Mouse (Mus musculus) cerebellum, adult 8-10 months (tissue): Measurements from ENCODE around the gene Peli2.

Source experiments
- DNase-seq: peaks from one replicate; pipeline ENCODE4 v3.0.0; 2022

Gene Peli2

DNA sequence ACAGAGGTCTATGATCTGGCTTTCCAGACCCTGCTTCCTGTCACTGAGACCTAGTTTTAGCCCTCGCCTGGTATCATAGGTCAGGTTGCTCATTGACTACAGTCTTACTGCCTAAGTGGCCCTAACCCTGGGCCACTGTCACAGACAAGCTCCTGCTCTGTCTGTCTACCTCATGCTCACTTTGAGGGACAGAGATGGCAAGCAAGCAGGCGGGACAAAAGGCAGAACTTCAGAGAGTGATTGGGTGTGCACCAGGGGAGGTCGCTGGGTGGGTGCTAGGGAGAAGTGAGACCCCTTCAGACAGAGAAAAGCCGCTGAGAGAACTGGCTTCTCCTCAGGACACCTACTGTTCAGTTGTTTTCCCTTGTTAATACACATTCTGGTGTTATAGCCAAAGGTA lies 6.3 kb downstream of the Peli2 start:
- no peak for DNase-seq

DNA sequence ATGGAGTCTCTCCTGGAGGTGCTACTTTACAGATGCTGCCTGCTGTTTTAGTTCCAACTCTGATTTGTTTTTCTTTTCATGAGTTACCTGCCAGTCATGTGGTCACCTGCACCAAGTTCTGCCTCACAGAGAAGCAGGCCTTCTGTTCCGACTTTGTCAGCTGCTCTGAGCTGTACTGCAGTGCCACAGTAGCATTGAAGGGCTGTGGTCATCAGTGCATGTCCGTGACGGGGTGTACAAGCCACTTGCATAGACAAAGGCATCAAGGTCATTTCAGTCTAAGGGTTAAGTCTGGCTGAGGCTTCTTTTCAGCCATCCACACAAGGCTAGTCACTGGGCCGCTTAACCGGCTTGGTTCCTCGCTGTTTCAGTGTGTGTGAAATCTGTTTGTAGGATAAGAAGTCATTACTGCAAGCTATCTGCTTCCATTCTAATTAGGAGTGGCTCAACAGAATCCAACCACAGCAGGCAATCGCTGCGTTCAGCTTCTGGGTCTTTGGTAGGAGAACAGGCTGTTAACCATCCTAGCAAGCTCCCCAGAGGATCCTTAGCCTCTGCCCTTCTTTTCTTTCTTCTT lies 7.1 kb downstream of the Peli2 start:
- no peak for DNase-seq

DNA sequence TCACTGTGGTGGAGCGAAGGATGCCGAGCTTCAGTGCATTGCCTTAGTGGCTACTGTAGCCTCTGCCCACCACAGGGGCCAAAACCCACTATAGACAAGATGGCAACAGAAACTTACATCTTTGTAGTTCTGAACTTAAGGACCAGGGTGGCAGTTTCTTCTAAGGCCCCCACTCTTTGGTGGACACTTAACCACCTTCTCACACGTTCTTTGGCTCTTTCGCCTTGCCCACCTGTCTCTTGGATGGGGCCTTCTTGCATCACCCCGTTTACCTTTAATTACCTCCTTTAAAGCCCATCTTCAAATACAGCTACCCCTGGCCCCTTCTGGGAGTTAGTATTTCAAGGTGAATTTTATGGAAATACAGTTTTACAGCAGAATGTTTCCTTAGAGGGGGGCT lies 8.1 kb downstream of the Peli2 start:
- no peak for DNase-seq

DNA sequence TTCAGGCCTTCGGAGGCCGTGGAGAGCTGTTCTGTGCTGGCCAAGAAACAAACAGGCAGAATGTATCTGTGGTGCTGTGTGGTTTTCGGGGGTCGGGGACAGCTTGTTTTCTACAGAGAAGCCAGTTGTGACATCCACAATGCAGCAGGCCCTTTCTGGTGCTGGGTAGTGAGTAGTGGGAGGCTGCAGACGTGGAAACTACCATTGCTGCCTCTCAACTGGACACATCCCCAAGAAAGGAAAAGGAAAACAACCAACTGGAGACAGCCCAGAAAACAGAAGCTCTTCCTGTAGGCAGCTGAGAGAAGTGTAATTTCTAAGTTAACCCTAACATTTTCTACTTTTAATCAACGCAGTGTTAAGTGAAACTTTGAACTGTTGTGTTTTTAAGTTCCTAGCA lies 9.4 kb downstream of the Peli2 start:
- DNase-seq: no peak

DNA sequence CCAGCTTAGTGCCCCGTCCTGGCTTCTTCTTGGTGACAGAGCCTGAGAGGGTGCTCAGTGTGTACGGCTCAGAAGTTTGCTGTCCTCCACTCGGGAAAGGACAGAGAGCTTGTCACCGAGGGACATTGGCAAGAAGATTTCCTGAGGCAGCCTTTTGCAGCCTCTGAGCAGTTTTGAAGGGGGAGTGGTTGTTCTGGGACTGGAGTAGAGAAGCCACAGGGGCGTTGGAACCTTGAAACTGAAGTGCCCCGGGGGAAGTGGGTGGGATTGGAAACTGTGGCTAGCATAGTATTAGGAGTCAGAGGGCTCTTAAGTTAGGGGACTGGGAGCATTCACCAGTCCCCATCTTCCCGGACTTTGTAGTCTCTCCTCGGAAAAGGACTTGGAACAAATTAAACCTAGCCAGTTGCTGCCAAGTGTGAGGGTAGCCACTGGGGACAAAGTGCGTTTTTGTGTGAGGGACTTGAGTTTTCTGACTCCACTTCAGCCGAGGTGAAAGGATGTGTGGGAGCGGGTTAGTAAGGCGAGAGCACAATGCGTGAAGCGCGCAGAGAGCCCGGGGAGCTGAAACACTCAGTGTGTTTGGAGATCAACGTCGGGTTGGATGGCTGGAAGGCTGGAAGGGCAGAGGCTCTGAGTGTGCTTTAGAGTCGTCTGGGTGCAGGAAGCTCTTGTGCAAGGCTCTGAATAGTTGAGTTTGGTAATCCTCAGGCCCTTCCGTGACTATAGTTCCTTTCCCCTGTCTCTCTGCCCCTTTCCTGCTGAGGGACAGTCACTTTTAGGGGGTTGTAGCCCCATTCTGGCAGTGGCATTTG lies 10.3 kb downstream of the Peli2 start:
- no peak for DNase-seq

DNA sequence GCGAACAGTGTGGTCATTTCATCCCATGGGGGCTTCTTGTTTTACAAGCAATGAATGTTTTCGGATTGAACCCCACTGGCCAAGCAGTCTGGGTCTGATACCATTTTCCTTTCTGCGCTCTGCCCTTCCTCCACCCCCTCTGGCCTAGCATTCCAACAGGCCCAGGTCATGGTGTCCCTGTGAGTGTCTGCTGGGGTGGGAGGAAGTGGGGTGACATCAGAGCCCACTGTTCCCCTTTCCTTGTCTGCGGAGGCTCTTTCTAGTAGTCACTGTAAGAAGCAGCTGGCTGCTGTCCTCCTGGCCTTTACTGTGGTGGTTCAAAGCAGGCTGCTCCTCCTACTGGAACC lies 10.9 kb downstream of the Peli2 start:
- no peak for DNase-seq

DNA sequence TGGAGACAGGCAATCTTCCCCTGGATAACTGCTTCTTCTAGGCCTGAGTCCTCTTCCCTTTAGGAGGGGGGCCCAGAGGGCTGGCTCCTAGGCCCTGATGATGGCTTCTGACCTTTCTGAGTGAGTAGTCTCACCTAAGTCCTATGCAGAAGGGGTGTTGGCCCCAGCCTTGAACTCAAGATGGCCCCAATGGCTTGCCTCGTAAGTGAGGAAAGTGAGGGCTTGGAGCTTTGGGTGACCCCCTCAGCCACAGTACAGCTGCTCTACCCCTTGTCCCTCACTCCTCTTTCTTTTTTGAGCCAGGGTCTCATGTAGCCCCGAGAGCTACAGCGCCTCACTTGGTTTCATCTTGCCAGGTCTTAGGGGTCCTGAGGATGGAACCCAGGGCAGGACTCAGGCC lies 11.6 kb downstream of the Peli2 start:
- DNase-seq: no peak

DNA sequence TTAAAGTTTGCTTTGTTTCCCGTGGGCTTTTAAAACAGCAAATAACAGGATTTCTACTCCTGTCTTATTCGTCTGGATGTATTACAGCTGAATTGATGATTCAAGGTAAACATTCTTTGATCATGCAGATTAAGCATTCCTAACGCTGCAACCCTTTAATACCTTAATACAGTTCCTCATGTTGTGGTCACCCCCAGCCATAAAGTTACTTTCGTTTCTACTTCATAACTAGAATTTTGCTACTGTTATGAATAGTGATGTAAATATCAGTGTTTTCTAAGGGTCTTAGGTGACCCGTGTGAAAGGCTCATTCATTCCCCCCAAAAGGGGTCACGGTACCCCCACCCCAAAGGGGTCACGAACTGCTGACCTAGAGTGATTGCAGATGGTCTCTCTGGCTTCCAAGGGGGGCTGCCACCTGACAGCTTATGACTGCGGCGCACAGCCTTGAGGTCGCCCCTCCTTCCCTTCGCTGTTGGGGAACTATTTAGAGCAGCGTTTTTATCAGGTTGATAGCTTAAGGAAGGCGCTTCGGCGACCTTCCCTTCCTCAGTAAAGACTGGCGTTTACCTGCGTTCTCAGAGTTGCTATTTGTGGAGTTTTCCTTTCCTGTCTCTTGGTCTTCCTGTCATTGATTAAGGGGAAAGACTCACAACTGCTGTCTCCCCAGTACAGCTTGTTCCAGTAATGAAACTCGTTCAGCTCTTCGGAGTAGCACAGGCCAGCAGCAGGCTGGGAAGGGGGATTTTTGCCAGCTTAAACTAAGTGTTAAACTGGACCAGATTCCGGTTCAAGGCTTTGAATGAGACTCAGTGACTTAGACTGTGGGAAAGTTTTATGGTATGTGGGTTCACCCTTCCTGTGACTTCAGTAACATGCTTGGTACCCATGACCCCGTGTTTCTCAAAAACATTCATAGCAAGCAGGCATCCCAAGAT lies 12.5 kb downstream of the Peli2 start:
- no peak for DNase-seq

DNA sequence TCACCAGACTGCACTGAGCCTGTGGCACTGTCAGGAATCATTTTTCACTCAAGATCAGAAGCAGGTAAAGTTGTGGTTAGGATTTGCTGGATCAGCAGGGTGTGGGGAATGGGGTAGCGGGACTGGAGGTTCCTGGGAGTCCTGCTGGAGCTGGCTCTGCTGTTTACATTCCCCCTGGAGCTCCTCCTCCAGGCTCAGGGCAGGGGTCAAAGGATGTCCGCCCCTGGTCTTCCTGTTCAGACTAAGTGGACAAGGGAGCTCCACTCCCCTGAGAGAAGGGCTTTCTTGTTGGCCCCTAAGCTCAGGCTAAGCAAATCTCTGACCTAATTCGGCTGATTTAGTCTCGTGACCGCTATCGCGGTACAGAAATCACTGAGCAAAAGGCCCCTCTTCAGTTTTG lies 13.7 kb downstream of the Peli2 start:
- DNase-seq: no peak

DNA sequence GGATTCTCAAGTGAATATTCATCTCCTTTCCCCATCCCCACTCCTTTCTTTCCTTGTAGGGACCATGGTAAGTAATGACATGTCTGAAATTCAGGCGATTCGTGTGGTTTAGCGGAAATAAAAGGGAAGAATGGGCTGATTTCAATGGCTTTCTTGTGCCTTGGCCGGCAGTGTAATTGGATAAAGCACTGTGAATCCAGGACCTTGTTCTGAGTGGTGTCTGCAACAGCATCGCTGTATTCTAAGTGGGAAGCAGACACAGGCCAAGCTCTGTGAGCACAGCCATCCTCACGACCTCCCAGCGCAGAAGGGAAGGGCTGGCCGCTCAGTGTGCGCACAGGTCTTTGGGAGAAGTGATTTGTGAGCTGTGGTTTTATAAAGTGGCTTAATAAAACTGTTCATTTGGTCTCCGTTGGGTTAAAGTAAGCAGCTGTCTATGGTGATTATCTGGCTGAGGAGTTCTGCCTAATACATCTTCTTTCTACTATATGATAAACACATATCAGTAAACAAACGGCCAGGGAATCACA lies 15.3 kb downstream of the Peli2 start:
- no peak for DNase-seq

DNA sequence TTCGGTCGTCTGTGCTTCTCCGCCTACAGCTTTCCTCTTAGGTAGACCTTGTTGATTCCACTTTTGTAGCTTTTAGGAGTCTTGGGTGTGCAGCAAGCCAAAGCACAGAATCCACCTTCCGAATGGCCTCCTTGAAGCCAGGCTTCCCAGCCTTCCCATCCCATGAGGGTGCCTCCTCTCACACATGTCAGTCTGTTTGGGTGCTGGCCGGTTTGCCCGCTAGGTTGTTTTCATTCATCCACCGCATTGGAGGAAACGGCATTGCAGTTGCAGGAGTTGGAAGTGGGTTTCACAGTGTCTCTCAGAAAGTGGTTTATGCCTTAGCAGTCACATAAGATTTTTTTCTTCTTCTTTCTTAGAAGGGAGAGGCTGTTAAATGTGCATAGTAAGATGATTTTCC lies 17.1 kb downstream of the Peli2 start:
- no peak for DNase-seq

DNA sequence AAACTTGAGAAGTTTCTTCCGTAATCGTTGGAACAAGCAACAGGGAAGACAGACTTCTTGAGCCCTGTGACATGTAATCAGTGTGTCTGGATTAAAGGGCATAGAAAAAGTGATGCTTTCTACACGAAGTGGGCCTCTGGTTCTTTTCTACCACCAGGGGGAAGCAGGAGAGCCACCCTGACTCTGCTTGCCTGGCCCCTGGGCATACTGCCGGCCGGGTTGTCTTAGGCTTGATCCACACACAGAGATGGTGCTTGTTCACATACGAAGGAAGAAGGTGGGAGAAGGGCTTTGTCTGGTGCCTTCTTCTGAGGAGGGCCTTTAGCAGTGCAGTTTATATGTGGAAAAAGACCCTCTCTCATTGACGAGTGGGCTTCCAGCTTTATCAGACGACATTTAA lies 17.5 kb downstream of the Peli2 start:
- no peak for DNase-seq

DNA sequence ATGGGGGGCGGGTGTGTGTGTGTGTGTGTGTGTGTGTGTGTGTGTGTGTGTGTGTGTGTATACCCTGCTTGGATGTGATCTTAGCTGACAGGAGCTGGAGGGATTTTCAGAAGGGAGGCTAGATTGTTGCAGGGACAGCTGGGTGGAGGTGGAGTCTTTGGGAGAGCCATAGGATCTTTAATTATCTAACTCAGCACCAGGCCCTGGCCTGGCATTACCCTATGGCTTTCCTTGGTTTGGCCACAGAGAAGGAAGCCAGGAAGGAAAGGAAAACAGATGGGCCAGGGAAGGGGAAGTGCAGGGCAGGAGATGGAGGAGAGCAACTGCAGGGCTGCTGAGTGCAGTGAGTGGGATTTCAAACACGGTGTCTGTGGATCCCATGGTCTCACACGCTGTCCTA lies 18.8 kb downstream of the Peli2 start:
- DNase-seq: peak; percentile 53

DNA sequence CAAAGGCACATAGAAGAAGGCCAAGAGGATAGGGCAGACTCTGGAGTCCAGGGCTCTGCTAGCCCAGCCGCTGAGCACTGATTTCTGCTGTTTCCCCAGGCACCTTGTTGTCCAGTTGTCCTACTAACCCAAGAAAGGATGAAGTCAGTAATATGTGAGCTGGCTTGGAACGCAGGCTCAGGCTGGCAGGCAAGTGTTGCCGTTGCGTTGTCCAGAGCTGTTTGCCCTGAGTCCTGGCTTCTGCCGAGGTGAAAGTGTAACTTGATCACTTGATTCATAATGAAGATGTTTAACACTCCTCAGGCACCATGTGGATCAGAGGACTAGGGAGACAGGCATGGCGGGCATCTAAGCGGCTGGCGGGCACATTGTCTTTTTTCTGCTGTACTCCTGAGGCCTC lies 21.1 kb downstream of the Peli2 start:
- DNase-seq: no peak

DNA sequence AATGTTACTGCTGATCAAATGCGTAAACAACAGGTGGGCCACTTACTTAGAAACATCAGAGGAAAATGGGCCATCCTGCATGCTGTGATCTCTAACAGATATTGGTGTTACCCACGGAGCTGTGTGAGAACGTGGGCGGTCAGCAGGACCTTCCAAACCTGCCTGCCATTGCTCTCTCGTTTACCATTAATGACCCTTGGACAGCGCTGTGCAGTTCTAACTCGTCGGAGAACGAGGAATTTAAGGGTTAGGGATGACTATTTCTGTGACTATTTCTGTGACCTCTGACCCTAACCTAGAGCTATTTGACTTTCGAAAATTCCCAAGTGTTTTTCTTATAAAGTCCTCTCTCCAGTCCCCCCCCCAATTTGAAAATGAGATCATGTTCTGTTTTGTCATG lies 22.1 kb downstream of the Peli2 start:
- DNase-seq: no peak

DNA sequence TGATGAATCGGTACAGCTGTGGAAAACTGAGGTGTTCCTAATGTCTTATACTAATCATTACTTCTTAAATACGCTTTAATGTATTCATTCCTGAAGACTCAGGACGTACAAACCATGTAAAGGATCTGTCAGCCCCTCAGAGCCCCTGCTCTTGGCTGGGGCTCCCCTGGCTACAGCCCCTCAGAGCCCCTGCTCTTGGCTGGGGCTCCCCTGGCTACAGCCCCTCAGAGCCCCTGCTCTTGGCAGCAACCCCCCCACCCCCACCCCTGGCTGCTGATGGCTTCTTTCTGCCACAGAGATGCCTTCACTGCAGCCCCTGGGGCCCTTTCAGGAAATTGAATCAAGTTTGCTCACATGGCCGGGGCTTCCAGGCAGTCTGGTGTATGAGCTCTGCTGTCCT lies 22.5 kb downstream of the Peli2 start:
- DNase-seq: no peak

DNA sequence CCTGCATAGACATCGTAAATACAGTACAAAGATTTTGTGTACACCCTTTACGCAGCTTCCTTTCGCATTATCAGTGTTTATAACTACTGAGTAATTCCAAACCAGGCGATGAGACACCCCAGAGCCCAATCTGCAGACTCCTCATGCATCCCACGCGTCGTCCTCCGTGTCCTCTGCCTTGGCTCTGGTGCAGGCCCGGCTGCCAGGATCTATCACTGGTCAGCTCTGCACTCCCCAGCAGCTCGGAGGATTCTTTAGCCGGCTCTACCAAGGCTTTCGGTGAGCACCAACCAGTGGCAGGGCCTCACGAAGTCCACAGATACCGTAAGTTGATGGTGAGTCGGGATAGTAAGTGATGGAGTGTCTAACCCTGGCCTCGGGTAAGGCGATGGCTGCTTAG lies 23.7 kb downstream of the Peli2 start:
- no peak for DNase-seq

DNA sequence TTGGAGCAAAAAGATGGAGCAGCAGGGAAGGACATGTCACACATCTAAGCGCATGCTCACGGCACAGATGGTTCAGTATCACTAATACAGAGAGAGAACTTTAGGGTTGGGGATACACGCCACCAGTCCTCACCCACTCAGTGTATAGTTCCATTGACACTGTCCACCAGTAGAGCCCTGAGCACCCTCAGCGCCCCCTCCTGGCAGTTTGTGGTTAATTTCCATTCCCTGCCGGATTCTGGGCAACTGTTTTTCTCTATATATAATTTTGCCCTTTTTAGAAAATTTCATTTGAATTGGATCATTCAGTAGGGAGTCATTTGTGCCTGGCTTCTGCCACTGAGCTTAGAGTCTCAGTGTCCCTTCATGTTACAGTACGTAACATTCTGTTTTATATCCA lies 27.1 kb downstream of the Peli2 start:
- DNase-seq: no peak

DNA sequence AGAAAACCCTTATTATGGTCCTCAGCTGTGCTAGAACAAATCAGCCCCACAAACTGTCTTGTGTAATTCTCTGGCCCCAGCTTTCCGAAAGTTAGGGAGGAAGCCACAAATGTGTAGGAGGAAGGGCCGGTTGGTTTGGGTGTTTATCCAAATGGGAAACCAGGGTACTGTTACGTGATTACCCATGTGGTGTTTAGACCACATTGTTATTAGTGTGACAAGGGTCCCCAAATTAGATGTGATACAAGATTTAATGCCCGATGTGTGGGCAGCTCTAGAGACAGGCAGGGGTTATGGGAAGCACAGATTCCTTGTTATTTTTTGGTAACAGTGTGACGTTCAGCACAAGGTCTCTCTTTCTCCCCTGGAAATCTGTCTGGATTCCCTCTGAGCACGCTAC lies 28.0 kb downstream of the Peli2 start:
- no peak for DNase-seq

DNA sequence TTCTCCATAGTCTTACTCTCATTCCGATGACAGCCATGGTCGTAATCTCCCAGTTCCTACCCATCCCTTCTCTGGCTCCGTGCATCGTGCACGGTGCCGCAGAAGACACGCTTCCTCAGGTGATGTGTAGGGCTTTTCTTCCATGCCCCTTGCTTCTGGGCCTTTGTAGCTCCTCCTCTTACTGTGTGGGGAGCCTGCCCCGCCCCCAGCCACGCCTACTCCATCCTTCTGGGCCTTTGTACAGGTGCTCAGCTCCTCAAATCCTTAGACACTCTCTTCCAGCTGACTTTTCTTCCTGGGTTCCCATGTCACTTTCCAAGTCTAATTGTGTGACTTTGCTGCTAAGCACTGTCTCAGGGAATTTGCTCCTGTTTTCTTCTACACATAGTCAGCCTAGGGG lies 28.7 kb downstream of the Peli2 start:
- DNase-seq: no peak

DNA sequence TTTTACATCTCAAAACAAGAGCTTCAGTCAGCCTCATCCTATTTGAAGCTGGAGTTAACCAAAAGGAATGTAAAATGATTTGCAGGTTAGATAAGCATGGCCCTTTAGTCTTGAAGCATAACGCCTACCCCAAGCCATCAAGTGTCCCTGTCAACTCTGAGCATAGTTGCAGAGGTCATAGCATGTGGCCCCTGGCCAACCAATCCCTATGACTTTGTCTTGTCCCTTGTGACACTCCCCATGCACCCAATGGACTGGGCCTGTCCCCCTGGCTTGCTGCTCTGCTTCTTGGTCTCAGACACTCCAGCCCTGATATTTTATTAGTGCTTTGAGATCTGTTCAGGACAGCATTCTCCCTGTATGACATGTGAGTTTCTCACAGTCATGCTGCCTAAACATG lies 30.3 kb downstream of the Peli2 start:
- no peak for DNase-seq

DNA sequence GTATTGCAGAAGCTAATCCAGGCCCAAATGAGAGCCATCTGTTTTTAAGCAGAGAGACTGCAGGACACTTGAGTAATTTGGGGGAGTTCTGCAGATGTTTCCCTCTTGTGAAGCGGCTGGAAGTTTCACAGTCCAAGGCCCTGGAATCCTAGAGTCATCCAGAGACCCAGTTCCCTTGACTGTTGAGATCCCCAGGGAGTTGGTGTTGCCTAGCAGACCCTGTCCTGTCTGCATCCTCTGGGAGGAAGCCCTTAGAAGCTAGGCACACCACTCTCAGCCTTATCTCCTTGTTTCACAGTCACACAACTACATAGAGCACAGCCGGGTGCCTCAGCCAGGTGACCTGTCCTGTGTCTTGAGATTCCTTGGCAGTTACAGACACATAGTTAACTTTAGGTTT lies 30.9 kb downstream of the Peli2 start:
- no peak for DNase-seq

DNA sequence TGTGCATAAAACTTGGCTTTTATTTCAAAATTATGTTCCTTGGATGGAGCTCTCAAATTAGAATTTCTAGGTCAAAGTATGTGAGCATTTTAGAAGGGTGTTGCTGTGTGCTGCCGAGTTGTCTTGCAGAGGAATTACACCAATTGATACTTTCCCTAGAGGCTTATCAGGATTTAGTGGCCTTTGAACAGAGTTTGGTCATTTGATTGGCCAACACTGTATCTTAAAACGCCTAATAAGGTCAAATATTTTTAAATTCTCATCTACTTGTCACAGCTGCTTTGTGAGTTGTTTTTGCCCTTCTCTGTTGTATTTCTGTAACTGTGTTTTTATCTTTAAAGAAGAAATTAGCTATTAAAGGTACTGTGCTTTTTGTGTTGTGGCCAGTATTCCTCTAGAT lies 32.4 kb downstream of the Peli2 start:
- no peak for DNase-seq
